Mouse (Mus musculus) liver, embryonic 14.5 days (tissue): ENCODE results near the gene Tmprss4.

Source experiments
- CTCF ChIP-seq: IDR thresholded peaks from 2 replicates; pipeline ENCODE4 v1.5.1; 2016; ENCODE audit warnings: antibody characterized with exemption, low read depth, control low read depth
- EP300 ChIP-seq: IDR thresholded peaks from 2 replicates; pipeline ENCODE4 v1.6.1; 2016; ENCODE audit warnings: antibody characterized with exemption, low read depth

- TF ChIP-seq CTCF (no peak), EP300 (no peak)
Observed at GRCm38 (mm10) chr9:45170150-45170549, 33.7 kb downstream of the Tmprss4 start.
